Mouse (Mus musculus) CH12.LX (cell line): ENCODE measurements around the gene Kif6. TPM values are rescaled to one million over a fixed set of nuclear protein-coding genes. Genes with fewer than 3 reads are reported as not detected.

ENCODE experiments used
- DNase-seq: peaks from one replicate; pipeline ENCODE4 v3.0.0-alpha.2; 2013; ENCODE audit errors: extremely low read depth
- H3K27ac ChIP-seq: 2 replicates; pipeline ENCODE4 v1.5.1; 2012; ENCODE audit warnings: low read depth, mild to moderate bottlenecking, control low read depth, moderate library complexity; ENCODE audit not compliant: insufficient read depth
- H3K27me3 ChIP-seq: replicated peaks from 2 replicates; pipeline ENCODE3; 2012; ENCODE audit warnings: inconsistent platforms
- H3K36me3 ChIP-seq, 2 experiments: replicated peaks in 1 of 2; 2 replicates each; pipeline versions ENCODE3 to v1.6.1; 2012; ENCODE audit warnings: inconsistent platforms in 1 of 2, low read length in 1 of 2, mild to moderate bottlenecking in 1 of 2, mixed read lengths in 1 of 2, moderate library complexity in 1 of 2; ENCODE audit not compliant: control insufficient read depth in 1 of 2, insufficient read depth in 1 of 2
- H3K4me1 ChIP-seq, 2 experiments: 2 replicates each; pipeline ENCODE4 v1.6.1; 2012; ENCODE audit warnings: inconsistent platforms in 1 of 2, moderate library complexity in 1 of 2; ENCODE audit not compliant: insufficient read depth in 2 of 2, control insufficient read depth in 1 of 2
- H3K4me2 ChIP-seq: 2 replicates; pipeline ENCODE4 v1.6.1; 2012; ENCODE audit warnings: low read depth, mild to moderate bottlenecking, control low read depth; ENCODE audit not compliant: poor library complexity, insufficient read depth, severe bottlenecking
- H3K4me3 ChIP-seq, 3 experiments: fragments of 150-350 bp in 1 of 3; sonication (generic) in 1 of 3; replicated peaks in 1 of 3; 2 replicates each; pipeline versions ENCODE3 to v1.5.1; 2011 to 2012; ENCODE audit warnings: low read depth in 2 of 3, low read length in 2 of 3, mild to moderate bottlenecking in 2 of 3, moderate library complexity in 2 of 3, control low read depth in 1 of 3, improper control_type of control experiment in 1 of 3, inconsistent platforms in 1 of 3, mixed read lengths in 1 of 3; ENCODE audit not compliant: poor library complexity in 1 of 3
- H3K79me2 ChIP-seq: replicated peaks from 2 replicates; pipeline ENCODE4 v1.6.1; 2012; ENCODE audit warnings: mild to moderate bottlenecking, moderate library complexity; ENCODE audit not compliant: control insufficient read depth, poor library complexity, insufficient read depth, severe bottlenecking; ENCODE audit errors: extremely low read depth
- H3K9ac ChIP-seq: 2 replicates; pipeline ENCODE4 v1.6.1; 2012; ENCODE audit warnings: low read depth, mild to moderate bottlenecking, control low read depth, moderate library complexity; ENCODE audit not compliant: insufficient read depth
- H3K9me3 ChIP-seq: replicated peaks from 2 replicates; pipeline ENCODE3; 2012; ENCODE audit warnings: low read length, inconsistent platforms, mixed read lengths
- CHD1 ChIP-seq: IDR thresholded peaks from 2 replicates; pipeline ENCODE4 v1.6.1; 2012; ENCODE audit warnings: low read depth, low read length, improper control_type of control experiment, inconsistent platforms
- CHD2 ChIP-seq: IDR thresholded peaks from 2 replicates; pipeline ENCODE4 v1.6.1; 2011; ENCODE audit warnings: low read length, improper control_type of control experiment
- E2F4 ChIP-seq: IDR thresholded peaks from 2 replicates; pipeline ENCODE4 v1.6.1; 2011; ENCODE audit warnings: low read depth, low read length, improper control_type of control experiment; ENCODE audit not compliant: insufficient replicate concordance
- ETS1 ChIP-seq: conservative IDR thresholded peaks from 2 replicates; pipeline ENCODE4 v1.6.1; 2012; ENCODE audit warnings: low read depth, mild to moderate bottlenecking, inconsistent platforms, low read length, improper control_type of control experiment, moderate library complexity
- IRF4 ChIP-seq: IDR thresholded peaks from 2 replicates; pipeline ENCODE4 v1.6.1; 2014; ENCODE audit warnings: low read depth, mild to moderate bottlenecking, inconsistent platforms, low read length, improper control_type of control experiment
- JUN ChIP-seq: IDR thresholded peaks from 2 replicates; pipeline ENCODE4 v1.6.1; 2011; ENCODE audit warnings: low read depth, mild to moderate bottlenecking, low read length, improper control_type of control experiment, moderate library complexity; ENCODE audit not compliant: insufficient read depth
- KAT2A ChIP-seq: IDR thresholded peaks from 2 replicates; pipeline ENCODE4 v1.6.1; 2012; ENCODE audit warnings: low read length, improper control_type of control experiment, inconsistent platforms; ENCODE audit not compliant: insufficient replicate concordance
- MAZ ChIP-seq: IDR thresholded peaks from 2 replicates; pipeline ENCODE4 v1.6.1; 2012; ENCODE audit warnings: low read depth, mild to moderate bottlenecking, inconsistent platforms, low read length, improper control_type of control experiment, moderate library complexity
- MYC ChIP-seq: IDR thresholded peaks from 2 replicates; pipeline ENCODE4 v1.6.1; 2011; ENCODE audit warnings: low read depth, mild to moderate bottlenecking, improper control_type of control experiment, low read length
- NELFE ChIP-seq: IDR thresholded peaks from 2 replicates; pipeline ENCODE4 v1.6.1; 2011; ENCODE audit warnings: low read depth, low read length, improper control_type of control experiment
- NRF1 ChIP-seq: IDR thresholded peaks from 2 replicates; pipeline ENCODE4 v1.6.1; 2014; ENCODE audit warnings: low read depth, mild to moderate bottlenecking, inconsistent platforms, low read length, improper control_type of control experiment, moderate library complexity
- PAX5 ChIP-seq: IDR thresholded peaks from 2 replicates; pipeline ENCODE4 v1.6.1; 2012; ENCODE audit warnings: low read length, inconsistent platforms, mixed read lengths
- POLR2A ChIP-seq: IDR thresholded peaks from 2 replicates; pipeline ENCODE4 v1.6.1; 2011; ENCODE audit warnings: low read depth, mild to moderate bottlenecking, improper control_type of control experiment, low read length
- RCOR1 ChIP-seq: conservative IDR thresholded peaks from 2 replicates; pipeline ENCODE4 v1.6.1; 2012; ENCODE audit warnings: low read depth, mild to moderate bottlenecking, inconsistent platforms, low read length, improper control_type of control experiment
- SMC3 ChIP-seq: IDR thresholded peaks from 2 replicates; pipeline ENCODE4 v1.6.1; 2011; ENCODE audit warnings: low read depth, low read length, improper control_type of control experiment
- TBP ChIP-seq: conservative IDR thresholded peaks from 2 replicates; pipeline ENCODE4 v1.6.1; 2011; ENCODE audit warnings: low read depth, low read length, improper control_type of control experiment
- USF1 ChIP-seq: IDR thresholded peaks from 2 replicates; pipeline ENCODE4 v1.6.1; 2014; ENCODE audit warnings: low read depth, mild to moderate bottlenecking, inconsistent platforms, low read length, improper control_type of control experiment
- USF2 ChIP-seq: conservative IDR thresholded peaks from 2 replicates; pipeline ENCODE4 v1.6.1; 2011; ENCODE audit warnings: low read depth, low read length, improper control_type of control experiment
- ZC3H11A ChIP-seq: IDR thresholded peaks from 2 replicates; pipeline ENCODE4 v1.6.1; 2012; ENCODE audit warnings: low read depth, mild to moderate bottlenecking, inconsistent platforms, low read length, improper control_type of control experiment
- dilution Hi-C: fragments of 300-500 bp; cut with MboI; formaldehyde crosslinking; loops from 2 replicates; pipeline ENCODE4 v1.14.3; 2020; ENCODE audit warnings: low sequenced_read_pairs; ENCODE audit not compliant: extremely low pct_unique_long_range_greater_than_20kb, extremely low pct_ligation_motif_present
- in situ Hi-C: fragments of 300-500 bp; cut with MboI; formaldehyde crosslinking; loops from 3 replicates; pipeline ENCODE4 v1.14.3; 2019; ENCODE audit warnings: low sequenced_read_pairs, low pct_ligation_motif_present, low pct_unique_long_range_greater_than_20kb, mixed read lengths
- polyA plus RNA-seq: library from polyadenylated mRNA; unstranded; fragments of >175 nt; gene quantifications from 2 replicates; pipeline ENCODE4 v1.2.1, GENCODE M21; 2012; ENCODE audit warnings: low read depth; ENCODE audit not compliant: insufficient read length
- total RNA-seq, 2 experiments: library from RNA; depleted of rRNA; stranded (reverse); fragments of 300-350 nt in 1 of 2; fragments of >200 nt in 1 of 2; gene quantifications; 2 replicates each; pipeline ENCODE4 v1.2.3; 2012 to 2014

Kif6 gene
- total and polyA plus RNA-seq, 3 experiments: not detected

GRCm38 (mm10) chr17:49753874-49754273 is 138.9 kb downstream of the Kif6 start:
- dilution Hi-C loops: no loop called here
- no peak overlapping the region for H3K9ac ChIP-seq
- in situ Hi-C loops: no loop called here
- H3K27me3 ChIP-seq: peaks cover 30% of the 10 kb centered on the region
- no peak overlapping the region for H3K27ac ChIP-seq
- no peak overlapping the region for H3K4me2 ChIP-seq
- H3K36me3 ChIP-seq: no peaks in the 10 kb centered on the region
- H3K4me3 ChIP-seq: no peak overlapping the region
- DNase-seq: no peak
- TF ChIP-seq ZC3H11A (no peak), CHD2 (no peak), E2F4 (no peak), JUN (no peak), SMC3 (no peak), POLR2A (no peak), MAZ (no peak), ETS1 (no peak), PAX5 (no peak), NELFE (no peak), USF2 (no peak), TBP (no peak)
- H3K4me1 ChIP-seq: no peaks in the 10 kb centered on the region
- no peaks in the 10 kb centered on the region for H3K79me2 ChIP-seq
- H3K9me3 ChIP-seq: peaks cover 5% of the 10 kb centered on the region

GRCm38 (mm10) chr17:49756862-49757261 is 141.9 kb downstream of the Kif6 start:
- Histone ChIP-seq H3K4me2 (no peak overlapping the region), H3K4me1 (no peaks in the 10 kb centered on the region), H3K9me3 (peaks cover 5% of the 10 kb centered on the region), H3K79me2 (no peaks in the 10 kb centered on the region), H3K4me3 (no peak overlapping the region), H3K27me3 (peaks cover 20% of the 10 kb centered on the region), H3K9ac (no peak overlapping the region), H3K36me3 (no peaks in the 10 kb centered on the region), H3K27ac (no peak overlapping the region)
- TF ChIP-seq NRF1 (no peak), USF1 (no peak), ETS1 (no peak), SMC3 (no peak), IRF4 (no peak), KAT2A (no peak), MYC (no peak), CHD1 (no peak), RCOR1 (no peak)
- no peak for DNase-seq
- in situ Hi-C loops: no loop called here
- dilution Hi-C loops: no loop called here
